Comparison of ENCODE assay signal across 8 mouse cellular contexts in genomic region chr12:16531956-16532859, GRCm38 (mm10).
DNase-seq lines count a peak whose midpoint lies in the region; ATAC-seq lines count a peak whose summit lies in the region.

No protein-coding gene starts in this region.

- H3K9me3 ChIP-seq in lung, embryonic 15.5 days = no peaks in the 10 kb centered on the region

- peak overlapping the region; percentile 17; the same call in 1 of the 2 replicates for H3K4me2 ChIP-seq in lung, embryonic 15.5 days

- no peak overlapping the region for H3K4me3 ChIP-seq in lung, embryonic 15.5 days

- no peak overlapping the region for H3K9ac ChIP-seq in lung, embryonic 15.5 days

- ATAC-seq in lung, embryonic 15.5 days (ENCODE audit: borderline replicate concordance, extremely low read depth, low FRiP score, low TSS enrichment) = no peak
- ATAC-seq in erythroblast, adult 5-6 weeks (replicated peaks; ENCODE audit: low FRiP score, poor library complexity, severe bottlenecking) = no peak

- no peak overlapping the region for H3K27ac ChIP-seq in lung, embryonic 15.5 days

- intact Hi-C loops in heart, postnatal 14 days (cut with DNase I) = loop anchor here (2.0 kb wide), 1 partner anchor 715 kb away; the partner anchor contains the start of gene Trib2

- H3K36me3 ChIP-seq in lung, embryonic 15.5 days = no peaks in the 10 kb centered on the region

- H3K4me1 ChIP-seq in lung, embryonic 15.5 days = 0 out of 2 replicates have a peak, but pooled peaks cover 7% of the 10 kb centered on the region

- 66% methylated on average over 15 of the region's 15 CpGs for WGBS in lung, embryonic 15.5 days

- peak; percentile 19 for DNase-seq in adrenal gland, adult 2 months
- no peak for DNase-seq in adrenal gland, adult 18-20 months (ENCODE audit: low spot score in 2 of 2)
- peak; percentile 78 to 80 for DNase-seq in right cerebral cortex, postnatal 10 days (ENCODE audit: low spot score in 2 of 2)
- DNase-seq in right cerebral cortex, postnatal 25 days = no peak
- peak; percentile 30 to 32 for DNase-seq in heart, postnatal 14 days
- DNase-seq in skeletal muscle tissue, adult 2 months (ENCODE audit: low read depth, low spot score) = peak; percentile 37

- H3K27me3 ChIP-seq in lung, embryonic 15.5 days = no peaks in the 10 kb centered on the region

Comparison
In these comparisons a context has a peak if more than half of its experiments do, and no peak if none do; other contexts are left out.
1. DNase-seq: peak in adrenal gland, adult 2 months (single experiment), right cerebral cortex, postnatal 10 days (2 of 2), heart, postnatal 14 days (2 of 2) and skeletal muscle tissue, adult 2 months (single experiment); none in adrenal gland, adult 18-20 months (0 of 2) and right cerebral cortex, postnatal 25 days (single experiment).